Comparison of ENCODE assay signal across 13 mouse cellular contexts in the genomic region with DNA sequence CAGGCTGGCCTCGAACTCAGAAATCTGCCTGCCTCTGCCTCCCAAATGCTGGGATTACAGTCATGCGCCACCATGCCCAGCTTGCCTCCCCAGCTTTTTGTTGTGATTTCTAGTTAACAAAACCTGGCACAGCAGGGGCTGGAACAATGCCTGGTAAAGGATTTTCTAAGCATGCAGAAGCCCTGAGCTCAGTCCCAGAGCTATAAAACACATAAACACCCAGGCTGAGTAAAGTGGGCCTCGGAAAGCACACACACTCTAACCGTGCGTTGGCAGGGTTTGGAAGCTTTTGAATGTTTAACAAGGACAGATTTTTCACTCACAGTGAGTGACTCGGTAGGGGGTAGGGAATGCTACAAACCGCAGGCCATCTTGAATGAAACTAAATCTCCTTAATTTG. TPM values are rescaled to one million over a fixed set of nuclear protein-coding genes. Genes with fewer than 3 reads are reported as not detected.
DNase-seq lines count a peak whose midpoint lies in the region; ATAC-seq and TF ChIP-seq lines count a peak whose summit lies in the region.
"Had no signal": no experiment of that assay in that cellular context is flagged by ENCODE, and none has a peak within 500 bp of the region (broad histone marks: within the 10 kb centered on the region; RNA-seq: fewer than 3 reads in every experiment).

No protein-coding gene starts in this region.

- H3K9ac ChIP-seq in embryonic facial prominence, embryonic 14.5 days (ENCODE audit: low read depth, low read length), result no peak overlapping the region
- H3K9ac ChIP-seq in midbrain, embryonic 16.5 days (ENCODE audit: low read depth, low read length), result no peak overlapping the region
- no peak overlapping the region for H3K9ac ChIP-seq in midbrain, embryonic 13.5 days (replicated peaks)
- H3K9ac ChIP-seq: kidney, embryonic 15.5 days; lung, embryonic 14.5 days had no signal

- no peak for TF ChIP-seq CTCF in brain, embryonic 14.5 days (IDR thresholded peaks at IDR 0.05; ENCODE audit: borderline replicate concordance, extremely low read depth, insufficient read depth, insufficient read length)
- no peak for TF ChIP-seq CTCF in gastrocnemius, adult 2 months (IDR thresholded peaks at IDR 0.05)

- no peaks in the 10 kb centered on the region for H3K27me3 ChIP-seq in embryonic facial prominence, embryonic 14.5 days (replicated peaks; ENCODE audit: control insufficient read depth, insufficient read depth, low read length)
- no peaks in the 10 kb centered on the region for H3K27me3 ChIP-seq in embryonic facial prominence, embryonic 10.5 days (replicated peaks; ENCODE audit: low read depth, poor library complexity, severe bottlenecking)
- no peaks in the 10 kb centered on the region for H3K27me3 ChIP-seq in midbrain, embryonic 16.5 days (ENCODE audit: control insufficient read depth, insufficient read depth, low read depth, low read length)
- H3K27me3 ChIP-seq in midbrain, embryonic 13.5 days, result no peaks in the 10 kb centered on the region
- H3K27me3 ChIP-seq: kidney, embryonic 15.5 days had no signal

- no peaks in the 10 kb centered on the region for H3K9me3 ChIP-seq in embryonic facial prominence, embryonic 14.5 days (ENCODE audit: control insufficient read depth, low read length)
- no peaks in the 10 kb centered on the region for H3K9me3 ChIP-seq in embryonic facial prominence, embryonic 10.5 days
- H3K9me3 ChIP-seq in midbrain, embryonic 16.5 days (replicated peaks; ENCODE audit: control insufficient read depth, low read length, poor library complexity, severe bottlenecking), result no peaks in the 10 kb centered on the region
- H3K9me3 ChIP-seq in midbrain, embryonic 13.5 days, result no peaks in the 10 kb centered on the region
- H3K9me3 ChIP-seq: kidney, embryonic 15.5 days had no signal

- no peak overlapping the region for H3K27ac ChIP-seq in embryonic facial prominence, embryonic 14.5 days (replicated peaks; ENCODE audit: low read depth, low read length)
- H3K27ac ChIP-seq in embryonic facial prominence, embryonic 10.5 days (replicated peaks), result no peak overlapping the region
- no peak overlapping the region for H3K27ac ChIP-seq in midbrain, embryonic 16.5 days (ENCODE audit: low read length)
- H3K27ac ChIP-seq in midbrain, embryonic 13.5 days, result no peak overlapping the region
- no peak overlapping the region for H3K27ac ChIP-seq in gastrocnemius, adult 2 months
- H3K27ac ChIP-seq: kidney, embryonic 15.5 days had no signal

- intact Hi-C loops in left cerebral cortex, postnatal 4 days (cut with DNase I), result no loop called here
- intact Hi-C loops in gastrocnemius, adult 2 months (cut with DNase I), result no loop called here

- H3K36me3 ChIP-seq in embryonic facial prominence, embryonic 14.5 days (ENCODE audit: control insufficient read depth, insufficient read depth, low read length), result peaks cover 11% of the 10 kb centered on the region; the same call in 1 of the 2 replicates
- peaks cover 12% of the 10 kb centered on the region for H3K36me3 ChIP-seq in embryonic facial prominence, embryonic 10.5 days (replicated peaks)
- H3K36me3 ChIP-seq in midbrain, embryonic 16.5 days (ENCODE audit: control insufficient read depth, insufficient read depth, low read length), result peaks cover 26% of the 10 kb centered on the region
- H3K36me3 ChIP-seq in midbrain, embryonic 13.5 days, result peaks cover 37% of the 10 kb centered on the region

- ATAC-seq in embryonic facial prominence, embryonic 14.5 days (ENCODE audit: low read depth), result no peak
- ATAC-seq in midbrain, embryonic 16.5 days, result peak; percentile 29; the same call in 1 of the 2 replicates
- no peak for ATAC-seq in midbrain, embryonic 13.5 days

- no peaks in the 10 kb centered on the region for H3K4me1 ChIP-seq in embryonic facial prominence, embryonic 14.5 days (ENCODE audit: control insufficient read depth, insufficient read depth, low read length)
- peaks cover 8% of the 10 kb centered on the region for H3K4me1 ChIP-seq in embryonic facial prominence, embryonic 10.5 days
- no peaks in the 10 kb centered on the region for H3K4me1 ChIP-seq in midbrain, embryonic 16.5 days (ENCODE audit: control insufficient read depth, insufficient read depth, low read length)
- no peaks in the 10 kb centered on the region for H3K4me1 ChIP-seq in midbrain, embryonic 13.5 days (replicated peaks)
- H3K4me1 ChIP-seq: kidney, embryonic 15.5 days had no signal

- WGBS in embryonic facial prominence, embryonic 14.5 days, result 60% methylated on average over 7 of the region's 7 CpGs
- WGBS in embryonic facial prominence, embryonic 10.5 days, result 66% methylated on average over 7 of the region's 7 CpGs
- 44% methylated on average over 7 of the region's 7 CpGs for WGBS in midbrain, embryonic 16.5 days
- 50% methylated on average over 7 of the region's 7 CpGs for WGBS in midbrain, embryonic 13.5 days

- DNase-seq in embryonic facial prominence, embryonic 14.5 days (ENCODE audit: low spot score), result peak; percentile 5
- no peak for DNase-seq in embryonic facial prominence, embryonic 10.5 days (ENCODE audit: low spot score)
- peak; percentile 70 for DNase-seq in brain, embryonic 14.5 days (ENCODE audit: low read depth)
- DNase-seq in left cerebral cortex, postnatal 4 days, result peak; percentile 38
- no peak for DNase-seq in gastrocnemius, adult 2 months
- no peak for DNase-seq in yolk sac, embryonic 10.5 days (ENCODE audit: low spot score)
- DNase-seq: adrenal gland, postnatal 36 days; gastrocnemius, postnatal 10 days; lung, embryonic 14.5 days had no signal

- no peak overlapping the region for H3K4me3 ChIP-seq in embryonic facial prominence, embryonic 14.5 days (ENCODE audit: low read depth, low read length)
- H3K4me3 ChIP-seq in embryonic facial prominence, embryonic 10.5 days, result no peak overlapping the region
- H3K4me3 ChIP-seq in midbrain, embryonic 16.5 days (ENCODE audit: low read depth, low read length), result no peak overlapping the region
- no peak overlapping the region for H3K4me3 ChIP-seq in midbrain, embryonic 13.5 days (replicated peaks)
- no peak overlapping the region for H3K4me3 ChIP-seq in gastrocnemius, adult 2 months
- H3K4me3 ChIP-seq: kidney, embryonic 15.5 days; megakaryocyte, embryonic 14.5 days had no signal

- no peak overlapping the region for H3K4me2 ChIP-seq in embryonic facial prominence, embryonic 14.5 days (ENCODE audit: low read depth, low read length)
- H3K4me2 ChIP-seq in midbrain, embryonic 16.5 days (ENCODE audit: low read length), result no peak overlapping the region
- no peak overlapping the region for H3K4me2 ChIP-seq in midbrain, embryonic 13.5 days (replicated peaks)
- H3K4me2 ChIP-seq: kidney, embryonic 15.5 days; lung, embryonic 14.5 days had no signal

- TF ChIP-seq POLR2A in brain, embryonic 14.5 days (IDR thresholded peaks at IDR 0.05; ENCODE audit: borderline replicate concordance, extremely low read depth, insufficient read depth, insufficient read length, poor library complexity, severe bottlenecking), result no peak

RNA-seq across cellular contexts. Expression of a gene that starts 7.7 kb away (rescaled TPM):
- 67.4 and 79.9 TPM in 2 replicates for polyA plus RNA-seq in embryonic facial prominence, embryonic 14.5 days (2014; fragmentation: Nextera tagmentation; extraction: Ambion mirVana)
- 66.6 and 68.2 TPM in 2 replicates for polyA plus RNA-seq in embryonic facial prominence, embryonic 10.5 days (2016; fragmentation: Nextera tagmentation; extraction: Ambion mirVana)
- polyA plus RNA-seq in midbrain, embryonic 16.5 days (2015; fragmentation: Nextera tagmentation; extraction: Ambion mirVana), result 41.4 and 43.4 TPM in 2 replicates
- 52.3 and 57.5 TPM in 2 replicates for polyA plus RNA-seq in midbrain, embryonic 13.5 days (2015; fragmentation: Nextera tagmentation; extraction: Ambion mirVana)
- 41.4 and 55.8 TPM in 2 replicates for polyA plus RNA-seq in brain, embryonic 14.5 days (2012; rRNA removed)
- 10 to 100 TPM; 21.6 to 22.5 TPM for total RNA-seq in left cerebral cortex, postnatal 4 days (2021)
- 10 to 100 TPM; 34.6 to 37.2 TPM for total RNA-seq in gastrocnemius, adult 2 months (2021)

RNA-seq across cellular contexts. Expression of a gene that starts 55.0 kb away (rescaled TPM):
- polyA plus RNA-seq in embryonic facial prominence, embryonic 14.5 days (2014; fragmentation: Nextera tagmentation; extraction: Ambion mirVana), result 16.3 and 17.9 TPM in 2 replicates
- 11.3 and 14.0 TPM in 2 replicates for polyA plus RNA-seq in embryonic facial prominence, embryonic 10.5 days (2016; fragmentation: Nextera tagmentation; extraction: Ambion mirVana)
- 124 and 128 TPM in 2 replicates for polyA plus RNA-seq in midbrain, embryonic 16.5 days (2015; fragmentation: Nextera tagmentation; extraction: Ambion mirVana)
- 95.9 and 98.5 TPM in 2 replicates for polyA plus RNA-seq in midbrain, embryonic 13.5 days (2015; fragmentation: Nextera tagmentation; extraction: Ambion mirVana)
- 91.4 and 92.7 TPM in 2 replicates for polyA plus RNA-seq in brain, embryonic 14.5 days (2012; rRNA removed)
- total RNA-seq in left cerebral cortex, postnatal 4 days (2021), result 100 to 1,000 TPM; 184 to 186 TPM
- total RNA-seq in gastrocnemius, adult 2 months (2021), result 1 to 10 TPM; 4.9 to 6.3 TPM

Comparison
In these comparisons a context has a peak if more than half of its experiments do, and no peak if none do; other contexts are left out.
1. DNase-seq: peak in embryonic facial prominence, embryonic 14.5 days (single experiment), brain, embryonic 14.5 days (single experiment) and left cerebral cortex, postnatal 4 days (single experiment); none in embryonic facial prominence, embryonic 10.5 days (single experiment), gastrocnemius, adult 2 months (single experiment) and yolk sac, embryonic 10.5 days (single experiment).